Mouse (Mus musculus) neutrophil, adult 65 days (primary cell): ENCODE results near the gene Olfr980. TPM values are rescaled to one million over a fixed set of nuclear protein-coding genes. Genes with fewer than 3 reads are reported as not detected.

Source experiments
- total RNA-seq: library from RNA; stranded (reverse); gene quantifications from 2 replicates; pipeline ENCODE4 v1.2.4, GENCODE M21; 2023

Olfr980 gene
- not detected in 2 replicates for total RNA-seq

GRCm38 (mm10) chr9:40009482-40009881 is at the start of gene Olfr980:
Gene Olfr980, minus strand, starts transcription at chr9:40009582.

GRCm38 (mm10) chr9:40021164-40021563 is 11.8 kb upstream of the Olfr980 start, which contains the start of gene Olfr981:
Gene Olfr981, plus strand, starts transcription at chr9:40021464.

GRCm38 (mm10) chr9:40003365-40003764 is 6.0 kb downstream of the Olfr980 start, which contains the start of gene Olfr979:
Gene Olfr979, minus strand, starts transcription at chr9:40003465.

GRCm38 (mm10) chr9:39991813-39992212 is 17.6 kb downstream of the Olfr980 start, which contains the start of gene Olfr978:
Gene Olfr978, plus strand, starts transcription at chr9:39992113.

GRCm38 (mm10) chr9:39961033-39961432 is 48.3 kb downstream of the Olfr980 start, which contains the start of gene Olfr976:
Gene Olfr976, minus strand, starts transcription at chr9:39961133.

Other genes with a start within 250 kb of the Olfr980 start
- not detected in 2 replicates for gene Olfr968, start 226.3 kb downstream of the Olfr980 start, total RNA-seq
- gene Olfr969, start 218.6 kb downstream of the Olfr980 start, total RNA-seq = not detected in 2 replicates
- gene Olfr970, start 200.7 kb downstream of the Olfr980 start, total RNA-seq = not detected in 2 replicates
- not detected in 2 replicates for gene Olfr971, start 172.7 kb downstream of the Olfr980 start, total RNA-seq
- not detected in 2 replicates for gene Olfr972, start 143.2 kb downstream of the Olfr980 start, total RNA-seq
- gene Olfr229, start 102.2 kb downstream of the Olfr980 start, total RNA-seq = not detected in 2 replicates
- not detected in 2 replicates for gene Olfr974, start 72.1 kb downstream of the Olfr980 start, total RNA-seq
- gene Olfr975, start 57.5 kb downstream of the Olfr980 start, total RNA-seq = not detected in 2 replicates
- not detected in 2 replicates for gene Olfr976, start 48.4 kb downstream of the Olfr980 start, total RNA-seq
- not detected in 2 replicates for gene Olfr978, start 17.5 kb downstream of the Olfr980 start, total RNA-seq
- gene Olfr979, start 6.1 kb downstream of the Olfr980 start, total RNA-seq = not detected in 2 replicates
- not detected in 2 replicates for gene Olfr981, start 11.9 kb upstream of the Olfr980 start, total RNA-seq
- not detected in 2 replicates for gene Olfr982, start 64.2 kb upstream of the Olfr980 start, total RNA-seq
- not detected in 2 replicates for gene Olfr983, start 84.0 kb upstream of the Olfr980 start, total RNA-seq
- 0.28 TPM in 1 of 2 replicates, not detected in the other for gene Olfr984, start 104.6 kb upstream of the Olfr980 start, total RNA-seq
- gene Olfr985, start 120.6 kb upstream of the Olfr980 start, total RNA-seq = not detected in 2 replicates
- not detected in 2 replicates for gene Tmem225, start 138.5 kb upstream of the Olfr980 start, total RNA-seq
- gene Olfr986, start 171.3 kb upstream of the Olfr980 start, total RNA-seq = not detected in 2 replicates
- gene Zfp202, start 182.7 kb upstream of the Olfr980 start, total RNA-seq = 0.29 and 0.76 TPM in 2 replicates